Mouse (Mus musculus): ENCODE results near the gene Ctnnd2.

- no peak for TF ChIP-seq TCF12 (IDR thresholded peaks at IDR 0.05; ENCODE audit: insufficient read depth, poor library complexity, severe bottlenecking)
- TF ChIP-seq POLR2AphosphoS2 (IDR thresholded peaks at IDR 0.05; ENCODE audit: insufficient read length, low read depth) = no peak
Measured at GRCm38 (mm10) chr15:30964046-30964445, 791.7 kb downstream of the Ctnnd2 start.
